Mouse (Mus musculus): ENCODE data around the gene Dph2. TPM values are rescaled to one million over a fixed set of nuclear protein-coding genes. Genes with fewer than 3 reads are reported as not detected.

Dph2 gene
- polyA plus RNA-seq, 1 experiment from 2014 or later, result 27.3 TPM

DNA sequence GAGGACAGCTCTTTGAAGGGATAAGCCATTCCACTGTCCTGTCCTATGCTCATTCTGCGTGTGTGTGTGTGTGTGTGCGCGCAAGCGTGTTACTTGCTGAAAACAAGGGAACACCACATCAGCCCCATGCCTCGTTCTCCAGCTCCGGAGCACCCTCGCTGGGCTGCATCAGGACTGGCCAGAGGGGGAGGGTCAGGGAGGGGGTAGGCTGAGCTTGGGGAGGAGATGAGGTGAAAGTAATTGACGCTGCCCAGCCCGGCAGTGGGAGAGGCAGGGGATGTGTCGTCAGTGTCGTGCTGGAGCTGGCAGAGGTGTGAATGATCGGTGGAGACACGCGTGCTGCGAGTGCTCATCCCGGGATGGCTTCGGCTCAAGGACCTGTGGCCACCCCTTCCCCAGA lies 42.8 kb downstream of the Dph2 start:
- H3K27me3 ChIP-seq, result peaks cover 3% of the 10 kb centered on the region; the same call in 1 of the 2 replicates
- no peak overlapping the region; the same call in 1 of the 2 replicates for H3K4me2 ChIP-seq (replicated peaks)
- H3K36me3 ChIP-seq, result no peaks in the 10 kb centered on the region
- H3K9me3 ChIP-seq, result no peaks in the 10 kb centered on the region
- H3K9ac ChIP-seq (replicated peaks), result peak overlapping the region; percentile 12; the same call in 1 of the 2 replicates
- ATAC-seq (ENCODE audit: low FRiP score, low read depth), result peak; percentile 3; the same call in 1 of the 2 replicates
- WGBS, result 55% methylated on average over 17 of the region's 17 CpGs
- no peak overlapping the region for H3K27ac ChIP-seq (replicated peaks)
- H3K4me1 ChIP-seq, result peaks cover 24% of the 10 kb centered on the region
- H3K4me3 ChIP-seq, result no peak overlapping the region

DNA sequence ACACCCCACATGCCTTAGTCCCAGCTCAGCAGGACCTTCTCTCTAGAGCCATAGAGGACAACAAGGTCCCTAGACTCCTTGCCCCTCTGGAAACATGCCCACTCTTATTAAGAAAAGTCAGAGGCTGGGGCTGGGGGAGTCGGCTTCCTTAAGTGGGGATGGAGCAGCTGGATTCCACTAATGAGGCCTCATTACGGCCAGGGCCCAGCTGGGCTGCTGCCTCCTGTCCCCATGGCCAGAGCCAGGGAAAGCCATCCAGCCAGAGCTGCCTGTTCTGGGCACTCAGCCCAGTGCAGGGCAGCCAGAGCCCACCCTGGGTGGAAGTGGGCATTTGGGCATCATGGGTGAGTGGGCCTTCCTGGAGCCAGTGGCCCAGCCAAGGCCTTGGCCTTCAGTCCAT lies 44.8 kb downstream of the Dph2 start:
- Histone ChIP-seq H3K27me3 (peaks cover 3% of the 10 kb centered on the region; the same call in 1 of the 2 replicates), H3K4me2 (replicated peaks) (no peak overlapping the region), H3K4me3 (no peak overlapping the region), H3K27ac (replicated peaks) (peak overlapping the region; percentile 35), H3K4me1 (peaks cover 24% of the 10 kb centered on the region), H3K36me3 (no peaks in the 10 kb centered on the region), H3K9me3 (no peaks in the 10 kb centered on the region), H3K9ac (replicated peaks) (no peak overlapping the region)
- ATAC-seq (ENCODE audit: low FRiP score, low read depth), result peak; percentile 55; the same call in 1 of the 2 replicates
- WGBS, result 54% methylated on average over 2 of the region's 2 CpGs

DNA sequence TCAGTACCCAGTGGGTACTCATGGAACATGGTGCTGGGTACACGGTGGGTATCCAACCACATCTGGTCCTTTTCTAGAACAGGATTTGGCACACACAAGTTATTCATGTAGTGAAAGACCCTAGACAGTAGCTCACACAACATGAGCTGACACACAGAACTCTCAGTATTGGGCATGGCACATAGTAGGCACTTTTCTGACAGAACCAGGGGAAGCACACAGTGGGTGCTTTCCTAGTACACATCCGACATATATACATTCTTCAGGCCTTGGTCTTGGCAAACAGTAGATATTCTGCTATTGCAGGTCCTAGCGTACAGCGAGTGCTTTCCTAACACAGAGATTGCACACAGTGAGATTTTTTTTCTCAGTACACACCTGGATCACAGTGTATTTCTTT lies 45.6 kb downstream of the Dph2 start:
- Histone ChIP-seq H3K4me3 (no peak overlapping the region), H3K36me3 (no peaks in the 10 kb centered on the region), H3K9me3 (no peaks in the 10 kb centered on the region), H3K9ac (replicated peaks) (no peak overlapping the region), H3K27ac (replicated peaks) (no peak overlapping the region), H3K4me1 (peaks cover 24% of the 10 kb centered on the region), H3K4me2 (replicated peaks) (no peak overlapping the region), H3K27me3 (peaks cover 3% of the 10 kb centered on the region; the same call in 1 of the 2 replicates)
- 97% methylated on average over 4 of the region's 4 CpGs for WGBS
- ATAC-seq (ENCODE audit: low FRiP score, low read depth), result no peak

DNA sequence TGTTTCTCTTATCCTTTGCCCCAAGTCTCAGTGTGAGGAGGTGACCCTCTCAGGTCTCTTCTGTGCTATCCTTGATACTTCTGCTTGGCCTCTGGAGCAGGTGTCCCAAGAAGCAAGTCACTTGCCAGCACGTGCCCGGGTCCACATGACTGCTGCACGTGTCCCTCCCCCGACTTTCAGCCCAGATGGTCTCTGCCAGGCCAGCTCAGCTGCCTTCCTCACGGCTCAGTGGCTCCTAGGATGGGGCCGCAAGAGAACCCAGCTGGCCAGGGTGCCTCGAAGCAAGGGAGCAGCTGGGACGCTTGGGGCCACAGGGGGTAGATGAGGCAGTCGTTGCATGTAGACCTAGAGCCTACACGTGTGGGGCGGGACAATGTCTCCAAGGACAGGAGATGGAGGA lies 46.5 kb downstream of the Dph2 start:
- Histone ChIP-seq H3K4me2 (replicated peaks) (no peak overlapping the region), H3K27me3 (0 out of 2 replicates have a peak, but pooled peaks cover 3% of the 10 kb centered on the region), H3K9me3 (no peaks in the 10 kb centered on the region), H3K27ac (replicated peaks) (no peak overlapping the region), H3K36me3 (no peaks in the 10 kb centered on the region), H3K4me3 (no peak overlapping the region), H3K4me1 (peaks cover 22% of the 10 kb centered on the region), H3K9ac (replicated peaks) (no peak overlapping the region)
- no peak for ATAC-seq (ENCODE audit: low FRiP score, low read depth)
- 74% methylated on average over 11 of the region's 11 CpGs for WGBS

DNA sequence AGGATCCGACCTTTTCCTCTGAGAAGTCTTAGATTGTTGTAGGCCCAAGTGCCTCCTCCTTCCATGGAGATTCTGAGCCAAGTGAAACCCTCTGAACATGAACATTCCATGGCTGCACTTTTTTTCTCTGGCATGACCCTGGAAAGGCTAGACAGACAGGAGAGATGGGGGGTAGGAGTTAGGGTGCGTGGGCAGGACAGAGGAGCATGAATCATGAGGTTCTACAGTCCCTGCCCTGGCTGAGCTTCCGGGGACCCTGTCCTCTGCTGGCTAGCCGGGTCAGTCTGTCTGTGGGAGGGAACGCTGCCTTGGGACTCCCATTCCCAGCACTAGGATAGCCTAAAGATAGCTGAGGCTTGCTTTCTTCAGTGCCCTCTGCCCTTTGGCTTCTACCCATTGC lies 47.4 kb downstream of the Dph2 start:
- 88% methylated on average over 5 of the region's 5 CpGs for WGBS
- H3K27ac ChIP-seq (replicated peaks), result no peak overlapping the region
- H3K4me1 ChIP-seq, result peaks cover 14% of the 10 kb centered on the region
- no peaks in the 10 kb centered on the region for H3K9me3 ChIP-seq
- H3K36me3 ChIP-seq, result no peaks in the 10 kb centered on the region
- H3K4me3 ChIP-seq, result no peak overlapping the region
- ATAC-seq (ENCODE audit: low FRiP score, low read depth), result no peak
- no peak overlapping the region for H3K9ac ChIP-seq (replicated peaks)
- H3K27me3 ChIP-seq, result 0 out of 2 replicates have a peak, but pooled peaks cover 3% of the 10 kb centered on the region
- H3K4me2 ChIP-seq (replicated peaks), result no peak overlapping the region

DNA sequence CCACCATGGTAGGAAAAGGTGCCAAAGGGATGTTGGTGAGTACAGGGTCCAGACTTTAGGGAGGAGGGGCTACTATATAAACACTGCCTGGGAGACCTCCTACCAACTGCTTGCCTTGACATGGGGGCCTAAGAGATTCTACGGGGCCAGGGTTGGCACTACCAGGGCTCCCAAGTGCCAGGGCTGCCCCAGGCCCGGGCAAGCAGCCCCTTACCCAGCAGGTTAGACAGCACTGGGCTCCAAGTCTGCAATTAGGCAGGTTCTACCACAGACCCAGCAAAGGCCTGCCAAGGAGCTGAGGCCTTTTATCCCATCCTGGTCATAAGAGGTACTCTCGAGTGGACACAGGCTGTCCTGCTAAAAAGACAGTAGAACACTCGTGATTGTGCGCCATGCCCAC lies 48.7 kb downstream of the Dph2 start:
- Histone ChIP-seq H3K4me3 (no peak overlapping the region), H3K27me3 (no peaks in the 10 kb centered on the region), H3K9me3 (no peaks in the 10 kb centered on the region), H3K4me2 (replicated peaks) (no peak overlapping the region), H3K9ac (replicated peaks) (no peak overlapping the region), H3K4me1 (peaks cover 6% of the 10 kb centered on the region; the same call in 1 of the 2 replicates), H3K36me3 (no peaks in the 10 kb centered on the region), H3K27ac (replicated peaks) (no peak overlapping the region)
- ATAC-seq (ENCODE audit: low FRiP score, low read depth), result no peak
- 81% methylated on average over 5 of the region's 5 CpGs for WGBS

DNA sequence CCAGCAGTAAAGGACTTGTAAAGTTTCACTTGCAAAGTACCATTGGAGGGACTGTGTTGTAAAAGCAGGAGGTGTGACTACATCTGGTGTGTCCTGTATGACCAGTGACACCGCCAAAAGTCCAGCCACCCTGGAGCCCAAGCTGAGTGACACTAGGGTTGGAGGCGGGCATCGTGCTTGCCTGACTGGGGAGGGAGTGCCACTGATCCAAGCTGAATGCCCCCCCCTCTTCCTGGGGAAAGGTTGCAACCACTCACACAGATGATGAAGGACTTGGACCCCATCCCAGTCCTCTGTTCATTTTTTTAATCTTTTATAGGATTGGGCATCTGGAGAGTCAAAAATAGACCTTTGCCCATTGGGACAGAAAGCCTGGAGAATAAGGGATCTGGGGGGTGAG lies 50.3 kb downstream of the Dph2 start:
- no peak for ATAC-seq (ENCODE audit: low FRiP score, low read depth)
- Histone ChIP-seq H3K36me3 (no peaks in the 10 kb centered on the region), H3K9ac (replicated peaks) (no peak overlapping the region), H3K4me1 (peaks cover 7% of the 10 kb centered on the region; the same call in 1 of the 2 replicates), H3K27ac (replicated peaks) (no peak overlapping the region), H3K4me2 (replicated peaks) (no peak overlapping the region), H3K9me3 (no peaks in the 10 kb centered on the region), H3K27me3 (no peaks in the 10 kb centered on the region), H3K4me3 (no peak overlapping the region)
- WGBS, result 85% methylated on average over 3 of the region's 3 CpGs

DNA sequence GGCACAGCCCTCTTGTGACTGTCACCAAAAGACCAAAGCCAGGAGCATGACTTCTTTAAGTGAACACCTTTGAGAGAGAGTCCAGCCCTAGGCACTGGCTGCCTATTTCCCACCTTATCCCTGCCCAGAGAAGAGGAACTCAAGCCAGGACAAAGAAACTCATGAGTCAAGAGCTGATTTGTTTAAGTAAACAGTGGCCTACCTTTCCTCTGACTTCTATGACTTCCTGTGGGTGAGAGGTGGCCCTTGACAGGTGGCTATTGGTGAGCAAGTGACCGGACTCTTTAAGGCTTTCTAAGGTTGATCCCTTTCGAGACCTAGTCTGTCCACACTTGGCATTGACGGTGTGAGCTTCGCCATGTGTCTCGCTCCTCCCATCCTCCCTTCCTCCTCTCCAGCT lies 51.0 kb downstream of the Dph2 start:
- ATAC-seq (ENCODE audit: low FRiP score, low read depth), result no peak
- no peaks in the 10 kb centered on the region for H3K27me3 ChIP-seq
- H3K27ac ChIP-seq (replicated peaks), result no peak overlapping the region
- no peak overlapping the region for H3K4me2 ChIP-seq (replicated peaks)
- WGBS, result 85% methylated on average over 5 of the region's 5 CpGs
- H3K9ac ChIP-seq (replicated peaks), result no peak overlapping the region
- H3K36me3 ChIP-seq, result no peaks in the 10 kb centered on the region
- H3K9me3 ChIP-seq, result no peaks in the 10 kb centered on the region
- H3K4me3 ChIP-seq, result no peak overlapping the region
- peaks cover 7% of the 10 kb centered on the region; the same call in 1 of the 2 replicates for H3K4me1 ChIP-seq

DNA sequence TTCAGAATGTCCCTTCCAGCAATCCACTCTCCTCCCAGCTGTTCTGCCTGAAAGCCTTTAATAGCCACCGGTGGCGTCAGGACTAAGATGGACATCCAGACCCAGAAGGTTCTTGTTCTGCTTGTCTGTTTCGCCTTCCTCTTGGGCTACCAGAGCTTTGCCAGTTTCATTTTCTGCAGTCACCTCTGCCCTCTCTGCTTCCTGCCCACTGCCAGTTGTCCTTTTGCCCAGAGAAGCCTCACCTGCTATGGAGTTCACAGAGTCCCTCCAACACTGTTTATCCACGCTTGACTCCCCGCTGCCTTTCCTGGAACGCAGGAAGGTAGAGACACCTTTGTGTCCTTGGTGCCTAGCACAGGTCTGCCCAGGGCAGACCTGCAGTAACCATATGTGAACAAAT lies 52.5 kb downstream of the Dph2 start:
- no peaks in the 10 kb centered on the region for H3K9me3 ChIP-seq
- no peak overlapping the region for H3K4me3 ChIP-seq
- peaks cover 4% of the 10 kb centered on the region for H3K27me3 ChIP-seq
- H3K9ac ChIP-seq (replicated peaks), result no peak overlapping the region
- H3K36me3 ChIP-seq, result no peaks in the 10 kb centered on the region
- no peak overlapping the region for H3K4me2 ChIP-seq (replicated peaks)
- H3K4me1 ChIP-seq, result peaks cover 13% of the 10 kb centered on the region; the same call in 1 of the 2 replicates
- no peak overlapping the region for H3K27ac ChIP-seq (replicated peaks)
- no peak for ATAC-seq (ENCODE audit: low FRiP score, low read depth)
- 82% methylated on average over 6 of the region's 6 CpGs for WGBS

Other genes starting within 250 kb of the Dph2 start
- gene Dmap1, start 209.8 kb downstream of the Dph2 start, polyA plus RNA-seq (2016; fragmentation: Nextera tagmentation; extraction: Ambion mirVana), result 67.5 and 72.1 TPM in 2 replicates
- gene Gm12845, start 167.6 kb downstream of the Dph2 start, polyA plus RNA-seq (2016; fragmentation: Nextera tagmentation; extraction: Ambion mirVana), result not detected in 2 replicates
- not detected in 2 replicates for gene Klf17, start 126.4 kb downstream of the Dph2 start, polyA plus RNA-seq (2016; fragmentation: Nextera tagmentation; extraction: Ambion mirVana)
- gene Slc6a9, start 57.5 kb downstream of the Dph2 start, polyA plus RNA-seq (2016; fragmentation: Nextera tagmentation; extraction: Ambion mirVana), result 10.4 and 12.4 TPM in 2 replicates
- 2.2 and 2.4 TPM in 2 replicates for gene Ccdc24, start 19.5 kb downstream of the Dph2 start, polyA plus RNA-seq (2016; fragmentation: Nextera tagmentation; extraction: Ambion mirVana)
- 39.7 and 44.2 TPM in 2 replicates for gene B4galt2, start 8.5 kb downstream of the Dph2 start, polyA plus RNA-seq (2016; fragmentation: Nextera tagmentation; extraction: Ambion mirVana)
- gene Atp6v0b, start 4.7 kb downstream of the Dph2 start, polyA plus RNA-seq (2016; fragmentation: Nextera tagmentation; extraction: Ambion mirVana), result 256 and 264 TPM in 2 replicates
- gene Ipo13, start 23.0 kb upstream of the Dph2 start, polyA plus RNA-seq (2016; fragmentation: Nextera tagmentation; extraction: Ambion mirVana), result 66.2 and 68.9 TPM in 2 replicates
- 0.41 and 0.42 TPM in 2 replicates for gene Artn, start 37.7 kb upstream of the Dph2 start, polyA plus RNA-seq (2016; fragmentation: Nextera tagmentation; extraction: Ambion mirVana)
- 9.0 and 10.9 TPM in 2 replicates for gene St3gal3, start 242.9 kb upstream of the Dph2 start, polyA plus RNA-seq (2016; fragmentation: Nextera tagmentation; extraction: Ambion mirVana)